Mouse (Mus musculus) spleen, adult 2 months (tissue): ENCODE measurements at regions not wholly inside any gene's neighbourhood (a gene's known extent, or its start where the extent isn't known, plus 50 kb on each side); places are given as distances from the start of the nearest gene placed in this dataset.

ENCODE experiments used
- CTCF ChIP-seq: fragments of 200-500 bp; IDR thresholded peaks from 2 replicates; pipeline ENCODE4 v1.5.1; 2011; ENCODE audit warnings: mild to moderate bottlenecking, inconsistent platforms; ENCODE audit not compliant: insufficient read depth, insufficient read length, insufficient replicate concordance; ENCODE audit errors: extremely low read depth
- POLR2A ChIP-seq: fragments of 200-500 bp; IDR thresholded peaks from 2 replicates; pipeline ENCODE4 v1.6.1; 2011; ENCODE audit warnings: low read depth, low read length, inconsistent platforms

DNA sequence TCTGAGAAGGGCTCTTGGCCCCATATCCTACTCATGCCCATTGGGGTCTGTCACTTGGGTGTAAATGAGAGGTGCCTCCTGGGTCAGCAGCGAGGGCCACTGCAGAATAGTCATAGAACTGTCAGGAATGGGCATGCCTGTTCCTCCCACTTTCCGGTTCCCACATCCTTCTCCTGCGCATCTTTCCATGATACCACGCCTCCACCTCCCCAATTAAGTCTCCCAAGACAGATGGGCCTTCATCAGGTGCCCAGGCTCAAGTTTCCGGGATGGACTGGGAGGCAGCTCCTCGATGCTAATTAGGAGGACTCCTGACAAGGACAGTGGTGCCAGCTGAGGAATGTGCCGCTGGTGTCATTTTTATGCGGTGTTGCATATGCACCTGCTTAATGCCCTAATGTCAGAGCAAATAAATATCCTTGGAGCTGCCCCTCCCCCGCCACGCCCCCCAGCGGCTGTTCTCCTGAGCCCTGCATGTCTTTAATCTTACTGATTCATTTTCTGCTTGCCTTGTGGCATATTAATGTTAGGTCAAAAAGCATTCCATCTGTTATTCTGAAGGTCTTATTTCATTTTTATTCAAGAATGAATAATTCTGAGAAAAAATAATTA lies 97.2 kb downstream of the Olfm1 start:
- no peak for TF ChIP-seq POLR2A
- no peak for TF ChIP-seq CTCF
